In the genomic region with DNA sequence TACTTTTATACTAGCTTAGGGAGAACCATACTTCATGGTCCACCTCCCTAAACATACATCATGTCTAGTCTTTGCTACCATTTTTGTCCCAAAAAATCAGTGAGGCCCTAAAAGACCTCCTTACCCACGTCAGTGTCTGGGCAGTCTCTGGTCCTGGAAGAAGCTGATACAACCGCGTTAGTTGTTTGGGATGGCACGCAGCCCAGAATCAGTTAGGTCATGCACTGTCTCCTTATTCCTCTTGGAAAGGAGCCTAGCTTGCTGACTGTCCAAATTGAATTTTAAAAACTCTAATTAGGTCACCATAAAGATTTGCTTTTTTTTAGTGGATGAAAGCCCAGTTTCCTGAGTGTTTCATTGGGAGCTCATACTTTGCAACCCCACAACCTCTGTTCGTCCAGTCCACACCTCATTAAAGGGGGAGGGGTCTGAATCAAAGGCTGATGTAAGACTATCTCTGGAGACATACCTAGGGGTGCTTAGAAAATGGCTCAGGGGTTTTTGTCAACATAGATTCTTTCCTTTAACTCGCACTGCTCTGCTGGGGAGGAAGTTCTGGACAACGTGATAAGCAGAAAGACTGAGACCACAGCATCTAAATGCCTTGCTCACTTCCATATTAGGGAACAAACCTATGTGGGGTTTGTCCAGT, we compare ENCODE assay signal across 9 mouse cellular contexts.
DNase-seq lines count a peak whose midpoint lies in the region; ATAC-seq lines count a peak whose summit lies in the region.
"Had no signal": no experiment of that assay in that cellular context is flagged by ENCODE, and none has a peak within 500 bp of the region (broad histone marks: within the 10 kb centered on the region; RNA-seq: fewer than 3 reads in every experiment).

No protein-coding gene starts in this region.

- intact Hi-C loops in heart, postnatal 25 days (cut with DNase I) = no loop called here

- H3K36me3 ChIP-seq in kidney, embryonic 16.5 days (ENCODE audit: insufficient read depth, low read length) = no peaks in the 10 kb centered on the region
- no peaks in the 10 kb centered on the region for H3K36me3 ChIP-seq in midbrain, embryonic 16.5 days (ENCODE audit: control insufficient read depth, insufficient read depth, low read length)

- no peak; the same call in 1 of the 2 replicates for ATAC-seq in kidney, embryonic 16.5 days (ENCODE audit: low FRiP score, low TSS enrichment)
- ATAC-seq in common myeloid progenitor, adult 5-6 weeks (replicated peaks; ENCODE audit: low read depth, poor library complexity, severe bottlenecking) = peak; percentile 93
- ATAC-seq in erythroid progenitor cell, adult 5-6 weeks (replicated peaks; ENCODE audit: low FRiP score, poor library complexity, severe bottlenecking) = no peak
- no peak for ATAC-seq in midbrain, embryonic 16.5 days

- H3K4me2 ChIP-seq in kidney, embryonic 16.5 days (replicated peaks; ENCODE audit: low read depth, low read length) = no peak overlapping the region
- H3K4me2 ChIP-seq in midbrain, embryonic 16.5 days (ENCODE audit: low read length) = no peak overlapping the region

- no peaks in the 10 kb centered on the region for H3K27me3 ChIP-seq in kidney, embryonic 16.5 days (ENCODE audit: insufficient read depth, low read length)
- no peaks in the 10 kb centered on the region for H3K27me3 ChIP-seq in midbrain, embryonic 16.5 days (ENCODE audit: control insufficient read depth, insufficient read depth, low read depth, low read length)
- H3K27me3 ChIP-seq: megakaryocyte, embryonic 14.5 days had no signal

- DNase-seq in kidney, adult 18-20 months = peak; percentile 45
- peak; percentile 55 to 59 for DNase-seq in adrenal gland, adult 18-20 months (ENCODE audit: low spot score in 2 of 2)
- peak; percentile 23 for DNase-seq in heart, postnatal 25 days (ENCODE audit: low spot score)
- DNase-seq in lung, postnatal 10 days = peak; percentile 85

- WGBS in kidney, embryonic 16.5 days = 53% methylated on average over 7 of the region's 7 CpGs
- 68% methylated on average over 7 of the region's 7 CpGs for WGBS in midbrain, embryonic 16.5 days

- no peaks in the 10 kb centered on the region for H3K9me3 ChIP-seq in kidney, embryonic 16.5 days (ENCODE audit: low read length)
- no peaks in the 10 kb centered on the region for H3K9me3 ChIP-seq in midbrain, embryonic 16.5 days (replicated peaks; ENCODE audit: control insufficient read depth, low read length, poor library complexity, severe bottlenecking)

- no peak overlapping the region for H3K9ac ChIP-seq in kidney, embryonic 16.5 days (replicated peaks; ENCODE audit: low read length)
- no peak overlapping the region for H3K9ac ChIP-seq in midbrain, embryonic 16.5 days (ENCODE audit: low read depth, low read length)

- H3K4me1 ChIP-seq in kidney, embryonic 16.5 days (ENCODE audit: insufficient read depth, low read length) = no peaks in the 10 kb centered on the region
- no peaks in the 10 kb centered on the region for H3K4me1 ChIP-seq in midbrain, embryonic 16.5 days (ENCODE audit: control insufficient read depth, insufficient read depth, low read length)

- no peak overlapping the region for H3K4me3 ChIP-seq in kidney, embryonic 16.5 days (ENCODE audit: low read length)
- H3K4me3 ChIP-seq in midbrain, embryonic 16.5 days (ENCODE audit: low read depth, low read length) = no peak overlapping the region
- H3K4me3 ChIP-seq: megakaryocyte, embryonic 14.5 days had no signal

- H3K27ac ChIP-seq in kidney, embryonic 16.5 days (ENCODE audit: low read length) = no peak overlapping the region
- H3K27ac ChIP-seq in midbrain, embryonic 16.5 days (ENCODE audit: low read length) = no peak overlapping the region

Comparison
In these comparisons a context has a peak if more than half of its experiments do, and no peak if none do; other contexts are left out.
1. DNase-seq: peak in every context shown above with its lines; median percentile 85 in lung, postnatal 10 days; 57 in adrenal gland, adult 18-20 months; 45 in kidney, adult 18-20 months; 23 in heart, postnatal 25 days.